ENCODE assay signal across 8 mouse cellular contexts in genomic region chr1:52955102-52955501, GRCm38 (mm10).
A peak's percentile ranks its signal among the peaks of the same experiment; 100 is the strongest.
DNase-seq lines count a peak whose midpoint lies in the region; ATAC-seq and TF ChIP-seq lines count a peak whose summit lies in the region.

No protein-coding gene starts in this region.

- no peak overlapping the region for H3K27ac ChIP-seq in limb, embryonic 11.5 days (replicated peaks; ENCODE audit: low read depth, low read length)
- no peak overlapping the region for H3K27ac ChIP-seq in limb, embryonic 10.5 days
- no peak overlapping the region for H3K27ac ChIP-seq in lung, postnatal 0 days (ENCODE audit: low read length)

- H3K4me1 ChIP-seq in limb, embryonic 11.5 days (ENCODE audit: control insufficient read depth, insufficient read depth, low read length): no peaks in the 10 kb centered on the region
- H3K4me1 ChIP-seq in limb, embryonic 10.5 days: peaks cover 18% of the 10 kb centered on the region
- peaks cover 9% of the 10 kb centered on the region; the same call in 1 of the 2 replicates for H3K4me1 ChIP-seq in lung, postnatal 0 days (ENCODE audit: insufficient read depth, low read depth, low read length)

- H3K4me3 ChIP-seq in limb, embryonic 11.5 days (ENCODE audit: low read depth, low read length): no peak overlapping the region
- no peak overlapping the region for H3K4me3 ChIP-seq in limb, embryonic 10.5 days
- H3K4me3 ChIP-seq in lung, postnatal 0 days (ENCODE audit: low read depth, low read length): no peak overlapping the region

- no peak overlapping the region for H3K9ac ChIP-seq in limb, embryonic 11.5 days (ENCODE audit: low read length)
- no peak overlapping the region for H3K9ac ChIP-seq in lung, postnatal 0 days (replicated peaks; ENCODE audit: low read depth)

- H3K9me3 ChIP-seq in limb, embryonic 11.5 days (ENCODE audit: control insufficient read depth, low read length): no peaks in the 10 kb centered on the region
- no peaks in the 10 kb centered on the region for H3K9me3 ChIP-seq in limb, embryonic 10.5 days (replicated peaks)
- H3K9me3 ChIP-seq in lung, postnatal 0 days (ENCODE audit: low read length): no peaks in the 10 kb centered on the region

- TF ChIP-seq EP300 in lung, postnatal 0 days (IDR thresholded peaks at IDR 0.05): no peak

- WGBS in limb, embryonic 11.5 days: 34% methylated on average over 6 of the region's 6 CpGs
- 52% methylated on average over 6 of the region's 6 CpGs for WGBS in limb, embryonic 10.5 days
- 25% methylated on average over 6 of the region's 6 CpGs for WGBS in lung, postnatal 0 days

- 0 out of 2 replicates have a peak, but pooled peaks cover 3% of the 10 kb centered on the region for H3K27me3 ChIP-seq in limb, embryonic 11.5 days (ENCODE audit: control insufficient read depth, insufficient read depth, low read length)
- peaks cover 26% of the 10 kb centered on the region for H3K27me3 ChIP-seq in limb, embryonic 10.5 days (ENCODE audit: low read depth, poor library complexity, severe bottlenecking)
- H3K27me3 ChIP-seq in lung, postnatal 0 days (replicated peaks; ENCODE audit: insufficient read depth, low read length): no peaks in the 10 kb centered on the region

- H3K4me2 ChIP-seq in limb, embryonic 11.5 days (ENCODE audit: low read depth, severe bottlenecking): no peak overlapping the region
- H3K4me2 ChIP-seq in lung, postnatal 0 days (replicated peaks; ENCODE audit: low read depth, low read length): no peak overlapping the region

- ATAC-seq in cerebellum, adult (ENCODE audit: insufficient number of reproducible peaks, low FRiP score, low TSS enrichment): no peak
- ATAC-seq in limb, embryonic 11.5 days (ENCODE audit: insufficient number of reproducible peaks, low FRiP score, low TSS enrichment, low read depth): no peak
- no peak for ATAC-seq in lung, postnatal 0 days

- peak; percentile 71 for TF ChIP-seq CTCF in lung, postnatal 0 days (IDR thresholded peaks at IDR 0.05)

- H3K36me3 ChIP-seq in limb, embryonic 11.5 days (ENCODE audit: control insufficient read depth, insufficient read depth, low read length): no peaks in the 10 kb centered on the region
- H3K36me3 ChIP-seq in limb, embryonic 10.5 days: no peaks in the 10 kb centered on the region
- H3K36me3 ChIP-seq in lung, postnatal 0 days (ENCODE audit: insufficient read depth, low read length): no peaks in the 10 kb centered on the region

- DNase-seq in cerebellum, adult 18-20 months: peak; percentile 53 to 59
- DNase-seq in limb, embryonic 11.5 days (ENCODE audit: low spot score): peak; percentile 49
- DNase-seq in limb, embryonic 10.5 days (ENCODE audit: low spot score): no peak
- peak; percentile 67 for DNase-seq in adrenal gland, postnatal 25 days
- DNase-seq in frontal cortex, postnatal 36 days (ENCODE audit: low spot score in 2 of 2): peak; percentile 49 to 69
- peak; percentile 44 for DNase-seq in lung, postnatal 0 days (ENCODE audit: low spot score)
- peak; percentile 7 to 12 for DNase-seq in thymus, adult 18-20 months
